ENCODE assay signal across 14 mouse cellular contexts in genomic region chr5:55293978-55294377, GRCm38 (mm10).
A peak's percentile ranks its signal among the peaks of the same experiment; 100 is the strongest.
DNase-seq lines count a peak whose midpoint lies in the region; ATAC-seq and TF ChIP-seq lines count a peak whose summit lies in the region.
"Had no signal": no experiment of that assay in that cellular context is flagged by ENCODE, and none has a peak within 500 bp of the region (broad histone marks: within the 10 kb centered on the region; RNA-seq: fewer than 3 reads in every experiment).

No protein-coding gene starts in this region.

- no peak overlapping the region for H3K27ac ChIP-seq in forebrain, embryonic 11.5 days (ENCODE audit: low read depth, low read length)
- no peak overlapping the region for H3K27ac ChIP-seq in forebrain, embryonic 15.5 days (replicated peaks)
- H3K27ac ChIP-seq in neural tube, embryonic 11.5 days (ENCODE audit: low read depth, low read length): no peak overlapping the region
- 0 out of 2 replicates have a peak overlapping the region, but pooled peaks have one; percentile 46 for H3K27ac ChIP-seq in midbrain, embryonic 14.5 days (replicated peaks; ENCODE audit: low read depth, low read length)
- H3K27ac ChIP-seq in kidney, adult 2 months (ENCODE audit: insufficient read depth, low read depth, low read length): no peak overlapping the region
- H3K27ac ChIP-seq: heart, embryonic 10.5 days had no signal

- H3K4me3 ChIP-seq in forebrain, embryonic 11.5 days (ENCODE audit: low read depth, low read length): no peak overlapping the region
- no peak overlapping the region for H3K4me3 ChIP-seq in forebrain, embryonic 15.5 days
- no peak overlapping the region for H3K4me3 ChIP-seq in neural tube, embryonic 11.5 days (ENCODE audit: low read depth, low read length)
- H3K4me3 ChIP-seq in midbrain, embryonic 14.5 days (replicated peaks; ENCODE audit: low read depth, low read length): no peak overlapping the region
- H3K4me3 ChIP-seq in kidney, adult 2 months (ENCODE audit: insufficient read depth, low read depth, low read length): no peak overlapping the region
- H3K4me3 ChIP-seq: heart, embryonic 10.5 days had no signal

- no peak for TF ChIP-seq CTCF in kidney, adult 2 months (conservative IDR thresholded peaks at IDR 0.05; ENCODE audit: insufficient read depth, insufficient read length, low read depth, low read length)

- no peak overlapping the region for H3K4me2 ChIP-seq in forebrain, embryonic 11.5 days (ENCODE audit: low read depth, low read length, severe bottlenecking)
- no peak overlapping the region for H3K4me2 ChIP-seq in forebrain, embryonic 15.5 days (replicated peaks)
- H3K4me2 ChIP-seq in neural tube, embryonic 11.5 days (ENCODE audit: low read depth): no peak overlapping the region
- H3K4me2 ChIP-seq in midbrain, embryonic 14.5 days (ENCODE audit: low read length): no peak overlapping the region

- H3K36me3 ChIP-seq in forebrain, embryonic 11.5 days (ENCODE audit: control insufficient read depth, insufficient read depth, low read length): no peaks in the 10 kb centered on the region
- no peaks in the 10 kb centered on the region for H3K36me3 ChIP-seq in forebrain, embryonic 15.5 days
- H3K36me3 ChIP-seq in neural tube, embryonic 11.5 days (ENCODE audit: control insufficient read depth, insufficient read depth, low read length): no peaks in the 10 kb centered on the region
- H3K36me3 ChIP-seq in midbrain, embryonic 14.5 days (ENCODE audit: control insufficient read depth, insufficient read depth, low read length): no peaks in the 10 kb centered on the region
- H3K36me3 ChIP-seq in kidney, adult 2 months (ENCODE audit: control insufficient read depth, insufficient read depth, low read length): no peaks in the 10 kb centered on the region
- H3K36me3 ChIP-seq: heart, embryonic 10.5 days had no signal

- no peaks in the 10 kb centered on the region for H3K4me1 ChIP-seq in forebrain, embryonic 11.5 days (replicated peaks; ENCODE audit: control insufficient read depth, insufficient read depth, low read length)
- H3K4me1 ChIP-seq in forebrain, embryonic 15.5 days: peaks cover 8% of the 10 kb centered on the region; the same call in 1 of the 2 replicates
- H3K4me1 ChIP-seq in neural tube, embryonic 11.5 days (ENCODE audit: control insufficient read depth, insufficient read depth, low read length): no peaks in the 10 kb centered on the region
- H3K4me1 ChIP-seq in midbrain, embryonic 14.5 days (ENCODE audit: control insufficient read depth, insufficient read depth, low read length): peaks cover 9% of the 10 kb centered on the region; the same call in 1 of the 2 replicates
- H3K4me1 ChIP-seq in kidney, adult 2 months (ENCODE audit: control insufficient read depth, insufficient read depth, low read length): no peaks in the 10 kb centered on the region
- H3K4me1 ChIP-seq: heart, embryonic 10.5 days had no signal

- no peak for DNase-seq in forebrain, embryonic 11.5 days (ENCODE audit: low spot score)
- DNase-seq in neural tube, embryonic 11.5 days (ENCODE audit: low spot score): no peak
- no peak for DNase-seq in neural tube, embryonic 10.5 days (ENCODE audit: extremely low spot score, low spot score)
- DNase-seq in midbrain, embryonic 14.5 days: peak; percentile 63
- peak; percentile 6 for DNase-seq in retina, postnatal 1 day
- DNase-seq in kidney, adult 2 months: no peak
- DNase-seq in cerebellum, postnatal 14 days: no peak
- DNase-seq: B cell, adult 2 months; cerebellum, adult 18-20 months; gastrocnemius, postnatal 36 days; kidney, adult 8-10 months; right cerebral cortex, postnatal 25 days had no signal

- no peak overlapping the region for H3K9ac ChIP-seq in forebrain, embryonic 11.5 days (ENCODE audit: low read length)
- H3K9ac ChIP-seq in forebrain, embryonic 15.5 days (replicated peaks): no peak overlapping the region
- H3K9ac ChIP-seq in neural tube, embryonic 11.5 days (ENCODE audit: low read length): no peak overlapping the region
- no peak overlapping the region for H3K9ac ChIP-seq in midbrain, embryonic 14.5 days (replicated peaks; ENCODE audit: low read length)

- 0 out of 2 replicates have a peak, but pooled peaks have one; percentile 12 for ATAC-seq in forebrain, embryonic 11.5 days (replicated peaks; ENCODE audit: low FRiP score)
- ATAC-seq in forebrain, embryonic 15.5 days (replicated peaks): no peak; the same call in 1 of the 2 replicates
- peak; percentile 30; the same call in 1 of the 2 replicates for ATAC-seq in neural tube, embryonic 11.5 days (ENCODE audit: insufficient read depth, low FRiP score, low TSS enrichment)
- no peak; the same call in 1 of the 2 replicates for ATAC-seq in midbrain, embryonic 14.5 days (ENCODE audit: low FRiP score, low TSS enrichment)

- TF ChIP-seq POLR2A in kidney, adult 2 months (IDR thresholded peaks at IDR 0.05; ENCODE audit: low read depth, low read length): no peak

- no peaks in the 10 kb centered on the region for H3K9me3 ChIP-seq in forebrain, embryonic 11.5 days (ENCODE audit: control insufficient read depth, low read length)
- H3K9me3 ChIP-seq in forebrain, embryonic 15.5 days: no peaks in the 10 kb centered on the region
- H3K9me3 ChIP-seq in neural tube, embryonic 11.5 days (ENCODE audit: control insufficient read depth, low read length): no peaks in the 10 kb centered on the region
- H3K9me3 ChIP-seq in midbrain, embryonic 14.5 days (ENCODE audit: control insufficient read depth, low read length): no peaks in the 10 kb centered on the region
- H3K9me3 ChIP-seq: heart, embryonic 10.5 days had no signal

- WGBS in forebrain, embryonic 11.5 days: 66% methylated on average over 2 of the region's 2 CpGs
- WGBS in forebrain, embryonic 15.5 days: 54% methylated on average over 2 of the region's 2 CpGs
- 61% methylated on average over 2 of the region's 2 CpGs for WGBS in neural tube, embryonic 11.5 days
- WGBS in midbrain, embryonic 14.5 days: 67% methylated on average over 2 of the region's 2 CpGs
- 59% methylated on average over 2 of the region's 2 CpGs for WGBS in kidney, adult 2 months

- no peaks in the 10 kb centered on the region for H3K27me3 ChIP-seq in forebrain, embryonic 11.5 days (ENCODE audit: control insufficient read depth, insufficient read depth, low read length)
- no peaks in the 10 kb centered on the region for H3K27me3 ChIP-seq in forebrain, embryonic 15.5 days
- H3K27me3 ChIP-seq in neural tube, embryonic 11.5 days (ENCODE audit: control insufficient read depth, insufficient read depth, low read length): no peaks in the 10 kb centered on the region
- H3K27me3 ChIP-seq in midbrain, embryonic 14.5 days (ENCODE audit: control insufficient read depth, insufficient read depth, low read length): no peaks in the 10 kb centered on the region
- H3K27me3 ChIP-seq in kidney, adult 2 months (replicated peaks; ENCODE audit: control insufficient read depth, insufficient read depth, low read length): no peaks in the 10 kb centered on the region

Comparison
In these comparisons a context has a peak if more than half of its experiments do, and no peak if none do; other contexts are left out.
1. ATAC-seq: peak in forebrain, embryonic 11.5 days (single experiment) and neural tube, embryonic 11.5 days (single experiment); none in forebrain, embryonic 15.5 days (single experiment) and midbrain, embryonic 14.5 days (single experiment).
2. DNase-seq: peak in midbrain, embryonic 14.5 days (single experiment) and retina, postnatal 1 day (single experiment); none in forebrain, embryonic 11.5 days (single experiment), neural tube, embryonic 11.5 days (single experiment), neural tube, embryonic 10.5 days (single experiment), kidney, adult 2 months (single experiment) and cerebellum, postnatal 14 days (0 of 2).